Mouse (Mus musculus) left cerebral cortex, postnatal 25 days (tissue): ENCODE results near the gene B9d2. TPM values are rescaled to one million over a fixed set of nuclear protein-coding genes. Genes with fewer than 3 reads are reported as not detected.

Experiments used
- DNase-seq, 2 experiments: peaks; one replicate each; pipeline ENCODE4 v3.0.0; 2022; ENCODE audit warnings: low spot score in 2 of 2, mixed read lengths in 1 of 2
- intact Hi-C: fragments of 180-260 bp; cut with DNase I; formaldehyde crosslinking; loops from one replicate; pipeline ENCODE4 v1.15.1; 2025
- total RNA-seq, 2 experiments: library from RNA; stranded (reverse); gene quantifications; 2 replicates each; pipeline ENCODE4 v1.2.3; 2021

B9d2 gene
- total RNA-seq, 2 experiments from 2014 or later = 23.5 to 24.9 TPM

GRCm38 (mm10) chr7:25672442-25672841 is 8.1 kb upstream of the B9d2 start:
- DNase-seq = no peak
- intact Hi-C loops = no loop called here

GRCm38 (mm10) chr7:25674297-25674696 is 6.3 kb upstream of the B9d2 start:
- intact Hi-C loops = no loop called here
- no peak for DNase-seq

GRCm38 (mm10) chr7:25674719-25675300 is 5.8 kb upstream of the B9d2 start, which contains the start of gene Tmem91:
TSS of gene Tmem91 (minus strand) at chr7:25675166.
- no peak for DNase-seq
- intact Hi-C loops = no loop called here

GRCm38 (mm10) chr7:25675405-25675804 is 5.2 kb upstream of the B9d2 start:
- intact Hi-C loops = no loop called here
- DNase-seq = no peak

GRCm38 (mm10) chr7:25676085-25676781 is 4.3 kb upstream of the B9d2 start:
- peak; percentile 92 to 96 for DNase-seq
- intact Hi-C loops = loop anchor here (1.0 kb wide), 1 partner anchor 17 kb away; the partner anchor contains the start of gene Exosc5

GRCm38 (mm10) chr7:25677013-25677412 is 3.6 kb upstream of the B9d2 start:
- DNase-seq = no peak
- intact Hi-C loops = no loop called here

- DNase-seq = no peak
- intact Hi-C loops = loop anchor here (2.0 kb wide), 1 partner anchor 31 kb away; no protein-coding TSS in a partner anchor
Observed at GRCm38 (mm10) chr7:25679971-25680370, 609 bp upstream of the B9d2 start.

GRCm38 (mm10) chr7:25681341-25682231 is 1.0 kb downstream of the B9d2 start:
- intact Hi-C loops = loop anchor here (2.0 kb wide), 1 partner anchor 29 kb away; no protein-coding TSS in a partner anchor
- no peak for DNase-seq

- intact Hi-C loops = no loop called here
- no peak for DNase-seq
Observed at GRCm38 (mm10) chr7:25683474-25684180, 3.0 kb downstream of the B9d2 start.

- DNase-seq = no peak
- intact Hi-C loops = no loop called here
Observed at GRCm38 (mm10) chr7:25684659-25685058, 4.1 kb downstream of the B9d2 start.

GRCm38 (mm10) chr7:25685926-25686470 is 5.4 kb downstream of the B9d2 start:
- DNase-seq = no peak
- intact Hi-C loops = no loop called here

GRCm38 (mm10) chr7:25686680-25687531 is 6.3 kb downstream of the B9d2 start, which contains the start of gene Tgfb1:
TSS of gene Tgfb1 (plus strand) at chr7:25687002.
- intact Hi-C loops = no loop called here
- DNase-seq = peak in 1 of 2 experiments; percentile 38

- DNase-seq = no peak
- intact Hi-C loops = loop anchor here (2.0 kb wide), 1 partner anchor 19 kb away; no protein-coding TSS in a partner anchor
Observed at GRCm38 (mm10) chr7:25687811-25688401, 7.3 kb downstream of the B9d2 start.

GRCm38 (mm10) chr7:25688810-25689586 is 8.4 kb downstream of the B9d2 start:
- DNase-seq = no peak

GRCm38 (mm10) chr7:25689603-25690021 is 9.0 kb downstream of the B9d2 start:
- intact Hi-C loops = loop anchor here (2.0 kb wide), 1 partner anchor 17 kb away; no protein-coding TSS in a partner anchor
- no peak for DNase-seq

More at GRCm38 (mm10) chr7:25688810-25689586, 8.4 kb downstream of the B9d2 start:
- intact Hi-C loops = loop anchor here (2.0 kb wide), 1 partner anchor 18 kb away; no protein-coding TSS in a partner anchor

- intact Hi-C loops = no loop called here
- DNase-seq = no peak
Observed at GRCm38 (mm10) chr7:25690051-25690450, 9.5 kb downstream of the B9d2 start.

- intact Hi-C loops = no loop called here
- no peak for DNase-seq
Observed at GRCm38 (mm10) chr7:25694104-25694503, 13.5 kb downstream of the B9d2 start.
